Mouse (Mus musculus) CH12.LX (cell line): Measurements from ENCODE around the gene Cntnap1. TPM values are rescaled to one million over a fixed set of nuclear protein-coding genes. Genes with fewer than 3 reads are reported as not detected.

Experiments
- DNase-seq: peaks from one replicate; pipeline ENCODE4 v3.0.0-alpha.2; 2013; ENCODE audit errors: extremely low read depth
- H3K27ac ChIP-seq: 2 replicates; pipeline ENCODE4 v1.5.1; 2012; ENCODE audit warnings: low read depth, mild to moderate bottlenecking, control low read depth, moderate library complexity; ENCODE audit not compliant: insufficient read depth
- H3K27me3 ChIP-seq: replicated peaks from 2 replicates; pipeline ENCODE3; 2012; ENCODE audit warnings: inconsistent platforms
- H3K36me3 ChIP-seq, 2 experiments: replicated peaks in 1 of 2; 2 replicates each; pipeline versions ENCODE3 to v1.6.1; 2012; ENCODE audit warnings: inconsistent platforms in 1 of 2, low read length in 1 of 2, mild to moderate bottlenecking in 1 of 2, mixed read lengths in 1 of 2, moderate library complexity in 1 of 2; ENCODE audit not compliant: control insufficient read depth in 1 of 2, insufficient read depth in 1 of 2
- H3K4me1 ChIP-seq, 2 experiments: 2 replicates each; pipeline ENCODE4 v1.6.1; 2012; ENCODE audit warnings: inconsistent platforms in 1 of 2, moderate library complexity in 1 of 2; ENCODE audit not compliant: insufficient read depth in 2 of 2, control insufficient read depth in 1 of 2
- H3K4me2 ChIP-seq: 2 replicates; pipeline ENCODE4 v1.6.1; 2012; ENCODE audit warnings: low read depth, mild to moderate bottlenecking, control low read depth; ENCODE audit not compliant: poor library complexity, insufficient read depth, severe bottlenecking
- H3K4me3 ChIP-seq, 3 experiments: fragments of 150-350 bp in 1 of 3; sonication (generic) in 1 of 3; replicated peaks in 1 of 3; 2 replicates each; pipeline versions ENCODE3 to v1.5.1; 2011 to 2012; ENCODE audit warnings: low read depth in 2 of 3, low read length in 2 of 3, mild to moderate bottlenecking in 2 of 3, moderate library complexity in 2 of 3, control low read depth in 1 of 3, improper control_type of control experiment in 1 of 3, inconsistent platforms in 1 of 3, mixed read lengths in 1 of 3; ENCODE audit not compliant: poor library complexity in 1 of 3
- H3K79me2 ChIP-seq: replicated peaks from 2 replicates; pipeline ENCODE4 v1.6.1; 2012; ENCODE audit warnings: mild to moderate bottlenecking, moderate library complexity; ENCODE audit not compliant: control insufficient read depth, poor library complexity, insufficient read depth, severe bottlenecking; ENCODE audit errors: extremely low read depth
- H3K9ac ChIP-seq: 2 replicates; pipeline ENCODE4 v1.6.1; 2012; ENCODE audit warnings: low read depth, mild to moderate bottlenecking, control low read depth, moderate library complexity; ENCODE audit not compliant: insufficient read depth
- H3K9me3 ChIP-seq: replicated peaks from 2 replicates; pipeline ENCODE3; 2012; ENCODE audit warnings: low read length, inconsistent platforms, mixed read lengths
- BHLHE40 ChIP-seq: IDR thresholded peaks from 2 replicates; pipeline ENCODE4 v1.6.1; 2011; ENCODE audit warnings: mild to moderate bottlenecking, low read depth, low read length, improper control_type of control experiment
- CHD2 ChIP-seq: IDR thresholded peaks from 2 replicates; pipeline ENCODE4 v1.6.1; 2011; ENCODE audit warnings: low read length, improper control_type of control experiment
- E2F4 ChIP-seq: IDR thresholded peaks from 2 replicates; pipeline ENCODE4 v1.6.1; 2011; ENCODE audit warnings: low read depth, low read length, improper control_type of control experiment; ENCODE audit not compliant: insufficient replicate concordance
- ELF1 ChIP-seq: IDR thresholded peaks from 2 replicates; pipeline ENCODE4 v1.6.1; 2014; ENCODE audit warnings: low read depth, mild to moderate bottlenecking, inconsistent platforms, low read length, improper control_type of control experiment
- JUN ChIP-seq: IDR thresholded peaks from 2 replicates; pipeline ENCODE4 v1.6.1; 2011; ENCODE audit warnings: low read depth, mild to moderate bottlenecking, low read length, improper control_type of control experiment, moderate library complexity; ENCODE audit not compliant: insufficient read depth
- JUND ChIP-seq: conservative IDR thresholded peaks from 2 replicates; pipeline ENCODE4 v1.6.1; 2011; ENCODE audit warnings: low read depth, low read length, improper control_type of control experiment
- MXI1 ChIP-seq: IDR thresholded peaks from 2 replicates; pipeline ENCODE4 v1.6.1; 2011; ENCODE audit warnings: mild to moderate bottlenecking, low read depth, low read length, improper control_type of control experiment
- NRF1 ChIP-seq: IDR thresholded peaks from 2 replicates; pipeline ENCODE4 v1.6.1; 2014; ENCODE audit warnings: low read depth, mild to moderate bottlenecking, inconsistent platforms, low read length, improper control_type of control experiment, moderate library complexity
- PAX5 ChIP-seq: IDR thresholded peaks from 2 replicates; pipeline ENCODE4 v1.6.1; 2012; ENCODE audit warnings: low read length, inconsistent platforms, mixed read lengths
- RCOR1 ChIP-seq: conservative IDR thresholded peaks from 2 replicates; pipeline ENCODE4 v1.6.1; 2012; ENCODE audit warnings: low read depth, mild to moderate bottlenecking, inconsistent platforms, low read length, improper control_type of control experiment
- SIN3A ChIP-seq: IDR thresholded peaks from 2 replicates; pipeline ENCODE4 v1.6.1; 2012; ENCODE audit warnings: low read length, improper control_type of control experiment, inconsistent platforms
- SMC3 ChIP-seq: IDR thresholded peaks from 2 replicates; pipeline ENCODE4 v1.6.1; 2011; ENCODE audit warnings: low read depth, low read length, improper control_type of control experiment
- UBTF ChIP-seq: IDR thresholded peaks from 2 replicates; pipeline ENCODE4 v1.6.1; 2012; ENCODE audit warnings: low read depth, mild to moderate bottlenecking, inconsistent platforms, low read length, improper control_type of control experiment, moderate library complexity
- USF1 ChIP-seq: IDR thresholded peaks from 2 replicates; pipeline ENCODE4 v1.6.1; 2014; ENCODE audit warnings: low read depth, mild to moderate bottlenecking, inconsistent platforms, low read length, improper control_type of control experiment
- dilution Hi-C: fragments of 300-500 bp; cut with MboI; formaldehyde crosslinking; loops from 2 replicates; pipeline ENCODE4 v1.14.3; 2020; ENCODE audit warnings: low sequenced_read_pairs; ENCODE audit not compliant: extremely low pct_unique_long_range_greater_than_20kb, extremely low pct_ligation_motif_present
- in situ Hi-C: fragments of 300-500 bp; cut with MboI; formaldehyde crosslinking; loops from 3 replicates; pipeline ENCODE4 v1.14.3; 2019; ENCODE audit warnings: low sequenced_read_pairs, low pct_ligation_motif_present, low pct_unique_long_range_greater_than_20kb, mixed read lengths
- polyA plus RNA-seq: library from polyadenylated mRNA; unstranded; fragments of >175 nt; gene quantifications from 2 replicates; pipeline ENCODE4 v1.2.1, GENCODE M21; 2012; ENCODE audit warnings: low read depth; ENCODE audit not compliant: insufficient read length
- total RNA-seq, 2 experiments: library from RNA; depleted of rRNA; stranded (reverse); fragments of 300-350 nt in 1 of 2; fragments of >200 nt in 1 of 2; gene quantifications; 2 replicates each; pipeline ENCODE4 v1.2.3; 2012 to 2014

Gene Cntnap1
- total and polyA plus RNA-seq, 3 experiments = 4.4 to 19.5 (median 15.6) TPM

DNA sequence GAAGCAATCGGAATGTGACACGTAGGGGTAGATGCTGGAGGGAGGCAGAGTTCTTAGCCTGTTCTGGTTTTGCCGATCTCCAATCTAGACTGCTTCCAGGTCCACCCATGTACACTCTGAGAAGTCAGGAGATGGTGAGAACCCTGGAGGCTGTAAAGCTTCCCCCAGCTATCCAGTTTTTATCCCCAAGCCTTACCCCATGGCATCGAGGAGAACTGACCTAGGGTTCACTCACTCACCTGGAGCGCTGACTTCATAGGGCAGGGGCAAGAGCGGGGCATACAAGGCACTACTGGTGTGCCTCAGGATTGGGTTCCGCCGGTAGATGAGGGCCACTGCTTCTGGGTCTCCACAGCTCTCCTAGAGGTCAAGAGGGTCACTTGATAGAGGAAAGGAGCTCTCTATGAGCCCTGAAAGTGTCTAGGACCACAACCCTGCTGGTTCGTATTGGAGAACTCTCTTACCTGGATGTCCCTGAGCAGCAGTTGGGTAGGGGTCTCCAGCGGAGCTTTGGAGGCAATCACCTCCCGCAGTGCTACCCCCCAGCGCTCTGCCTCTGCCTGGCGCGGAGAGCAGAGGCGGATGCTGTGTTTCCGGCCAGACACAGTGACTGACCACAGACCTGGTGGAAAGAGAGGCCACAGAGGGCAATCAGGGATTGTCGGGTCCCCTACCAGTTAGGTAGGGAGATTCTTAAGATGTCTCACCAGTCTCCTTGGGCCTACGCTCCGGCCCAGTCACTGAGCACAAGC, 2.9 kb upstream of the Cntnap1 start:
- peaks cover 9% of the 10 kb centered on the region for H3K27me3 ChIP-seq
- DNase-seq = no peak
- dilution Hi-C loops = no loop called here
- H3K27ac ChIP-seq = no peak overlapping the region
- no peak overlapping the region for H3K9ac ChIP-seq
- TF ChIP-seq JUN = no peak
- TF ChIP-seq MXI1 = no peak
- TF ChIP-seq BHLHE40 = no peak
- TF ChIP-seq, all 38 proteins: peak for 0
- Histone ChIP-seq H3K36me3 (peaks cover 44 to 57% of the 10 kb centered on the region in 2 experiments), H3K4me1 (peaks cover 0 to 30% of the 10 kb centered on the region in 2 experiments; a peak in 3 of 4 replicates), H3K4me2 (no peak overlapping the region), H3K9me3 (no peaks in the 10 kb centered on the region), H3K4me3 (no peak overlapping the region), H3K79me2 (peaks cover 10% of the 10 kb centered on the region; the same call in 1 of the 2 replicates)
- in situ Hi-C loops = no loop called here

DNA sequence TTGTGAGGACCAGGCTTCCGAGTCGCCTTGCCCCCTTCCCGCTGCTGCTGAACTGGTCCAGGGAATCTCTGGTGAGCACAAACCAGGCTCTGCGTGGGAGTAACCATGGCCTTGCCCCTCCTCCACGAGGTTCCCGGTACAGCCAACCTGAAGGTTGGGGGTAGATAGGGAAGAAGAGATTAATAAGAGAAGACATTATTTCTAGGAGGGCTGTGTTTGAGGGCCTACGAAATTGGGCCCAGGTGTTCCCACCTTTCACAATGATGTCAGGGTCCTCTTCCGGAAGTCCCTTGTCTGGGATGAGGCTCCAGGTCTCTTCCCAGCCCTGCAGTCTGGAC, 2.4 kb upstream of the Cntnap1 start:
- Histone ChIP-seq H3K4me2 (no peak overlapping the region), H3K9me3 (no peaks in the 10 kb centered on the region), H3K27me3 (peaks cover 9% of the 10 kb centered on the region), H3K27ac (no peak overlapping the region), H3K9ac (no peak overlapping the region), H3K79me2 (peaks cover 10% of the 10 kb centered on the region; the same call in 1 of the 2 replicates), H3K4me1 (peaks cover under 1 to 34% of the 10 kb centered on the region in 2 experiments; a peak in 3 of 4 replicates), H3K4me3 (no peak overlapping the region), H3K36me3 (peaks cover 44 to 51% of the 10 kb centered on the region in 2 experiments)
- DNase-seq = no peak
- dilution Hi-C loops = no loop called here
- in situ Hi-C loops = no loop called here
- TF ChIP-seq SMC3 = no peak
- TF ChIP-seq RCOR1 = no peak
- TF ChIP-seq NRF1 = no peak
- TF ChIP-seq ELF1 = no peak
- no peak for TF ChIP-seq JUND
- TF ChIP-seq CHD2 = no peak
- TF ChIP-seq USF1 = no peak
- TF ChIP-seq SIN3A = no peak
- no peak for TF ChIP-seq E2F4
- TF ChIP-seq UBTF = no peak
- no peak for TF ChIP-seq PAX5
